Mouse (Mus musculus) testis, adult 2 months (tissue): ENCODE data around the gene Cckbr. TPM values are rescaled to one million over a fixed set of nuclear protein-coding genes. Genes with fewer than 3 reads are reported as not detected.

Experiments
- H3K27ac ChIP-seq: fragments of 200-500 bp; 2 replicates; pipeline ENCODE4 v1.5.1; 2012; ENCODE audit warnings: low read depth, low read length; ENCODE audit not compliant: control insufficient read depth, insufficient read depth
- H3K27me3 ChIP-seq: fragments of 200-500 bp; 2 replicates; pipeline ENCODE4 v1.6.1; 2012; ENCODE audit warnings: mild to moderate bottlenecking, low read length, moderate library complexity; ENCODE audit not compliant: control insufficient read depth, insufficient read depth
- H3K36me3 ChIP-seq: fragments of 200-500 bp; 2 replicates; pipeline ENCODE4 v1.6.1; 2012; ENCODE audit warnings: mild to moderate bottlenecking, low read length; ENCODE audit not compliant: control insufficient read depth, insufficient read depth
- H3K4me1 ChIP-seq: fragments of 200-500 bp; 2 replicates; pipeline ENCODE4 v1.6.1; 2012; ENCODE audit warnings: low read length; ENCODE audit not compliant: control insufficient read depth, insufficient read depth
- H3K4me3 ChIP-seq: fragments of 200-500 bp; 2 replicates; pipeline ENCODE4 v1.5.1; 2012; ENCODE audit warnings: low read depth, mild to moderate bottlenecking, low read length, moderate library complexity, mixed read lengths; ENCODE audit not compliant: control insufficient read depth
- CTCF ChIP-seq: fragments of 200-500 bp; IDR thresholded peaks from 2 replicates; pipeline ENCODE4 v1.5.1; 2012; ENCODE audit warnings: low read depth, mild to moderate bottlenecking, inconsistent platforms, low read length, moderate library complexity; ENCODE audit not compliant: control insufficient read depth, insufficient read depth, insufficient replicate concordance
- POLR2A ChIP-seq: fragments of 200-500 bp; IDR thresholded peaks from 2 replicates; pipeline ENCODE4 v1.6.1; 2012; ENCODE audit warnings: low read depth, mild to moderate bottlenecking, inconsistent platforms, low read length, moderate library complexity; ENCODE audit not compliant: control insufficient read depth
- polyA plus RNA-seq: library from polyadenylated mRNA; depleted of rRNA; stranded (reverse); fragments of >200 nt; gene quantifications from 2 replicates; pipeline ENCODE4 v1.2.3, GENCODE M21; 2012; rRNA removed

Cckbr gene
- polyA plus RNA-seq, 1 experiment: 0.07 TPM

DNA sequence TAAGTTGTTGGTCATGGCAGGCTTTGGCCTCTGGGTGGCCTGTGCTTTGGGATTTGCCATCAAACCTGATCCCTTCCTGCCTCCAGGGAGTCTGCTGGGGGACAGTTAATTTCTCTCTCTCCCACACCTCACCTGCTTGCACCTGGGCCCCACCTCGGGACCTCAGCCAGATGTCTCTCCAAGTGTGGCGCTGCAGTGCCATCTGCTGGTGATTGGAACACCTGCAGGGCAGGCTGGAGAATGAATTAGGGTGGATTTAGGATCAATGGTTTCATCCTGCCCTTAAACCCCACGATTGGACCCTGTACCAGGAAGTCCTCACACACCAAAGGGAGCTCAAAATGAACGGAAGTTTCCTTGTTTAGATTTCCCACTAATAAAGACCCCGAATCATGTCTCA, 89.6 kb downstream of the Cckbr start:
- no peaks in the 10 kb centered on the region for H3K4me1 ChIP-seq
- H3K27me3 ChIP-seq: no peaks in the 10 kb centered on the region
- TF ChIP-seq POLR2A (no peak), CTCF (peak; percentile 80)
- H3K36me3 ChIP-seq: no peaks in the 10 kb centered on the region
- H3K4me3 ChIP-seq: no peak overlapping the region
- no peak overlapping the region for H3K27ac ChIP-seq

DNA sequence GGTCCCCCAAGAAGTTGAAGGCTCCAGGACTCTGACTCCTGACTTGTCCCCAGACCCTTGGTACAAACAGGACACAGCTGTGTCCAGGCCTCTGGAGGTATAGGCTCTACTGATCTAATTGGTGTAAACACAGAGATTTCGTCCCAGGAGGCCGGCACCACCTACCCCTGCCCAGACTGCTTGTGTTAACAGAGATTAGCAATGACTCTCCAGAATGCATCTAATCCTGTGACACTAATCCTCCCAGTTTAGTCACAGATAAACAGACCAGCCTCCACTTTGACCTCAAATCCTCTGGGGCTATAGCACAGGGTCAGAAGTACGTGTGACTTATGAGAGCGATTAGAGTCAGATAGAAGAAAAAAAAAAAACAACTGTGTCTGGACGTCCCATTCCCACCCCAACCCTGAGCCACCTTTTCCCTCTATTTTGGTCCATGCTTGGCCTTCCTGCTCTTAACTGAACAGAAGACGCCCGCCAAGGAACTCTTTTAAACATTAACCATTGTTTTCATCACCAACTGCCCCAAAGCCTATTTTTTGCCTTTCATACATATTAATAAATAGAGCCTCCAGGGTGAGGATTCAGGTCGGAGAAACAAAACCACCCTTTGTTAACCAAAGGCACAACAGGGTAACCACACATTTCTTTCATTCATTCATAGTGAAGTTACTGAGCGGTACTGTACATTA, 91.3 kb downstream of the Cckbr start:
- H3K36me3 ChIP-seq: no peaks in the 10 kb centered on the region
- TF ChIP-seq POLR2A: no peak
- no peak for TF ChIP-seq CTCF

DNA sequence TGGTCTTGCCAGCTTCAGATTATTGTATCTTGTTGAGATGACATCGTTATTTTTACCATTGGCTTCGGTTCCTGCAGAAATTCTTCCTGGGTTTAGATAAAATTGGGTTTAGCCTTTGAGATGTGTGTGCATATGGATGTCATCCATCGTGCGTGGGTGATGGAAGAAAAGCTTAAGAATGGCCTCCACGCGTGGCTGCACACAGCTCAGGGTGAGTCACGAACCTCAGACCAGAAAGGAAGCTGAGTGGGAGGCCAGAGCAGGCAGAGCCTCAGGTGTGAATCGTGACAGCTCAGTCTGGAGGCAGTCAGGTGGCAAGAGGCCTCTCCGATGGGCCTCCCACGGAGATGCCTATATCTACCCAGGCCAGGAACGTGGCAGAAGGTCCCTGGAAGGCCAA, 93.8 kb downstream of the Cckbr start:
- Histone ChIP-seq H3K27me3 (no peaks in the 10 kb centered on the region), H3K27ac (no peak overlapping the region), H3K36me3 (no peaks in the 10 kb centered on the region), H3K4me3 (no peak overlapping the region), H3K4me1 (no peaks in the 10 kb centered on the region)
- TF ChIP-seq POLR2A: no peak
- no peak for TF ChIP-seq CTCF

More for the DNA sequence above, 91.3 kb downstream of the Cckbr start:
- Histone ChIP-seq H3K27ac (no peak overlapping the region), H3K27me3 (no peaks in the 10 kb centered on the region), H3K4me1 (no peaks in the 10 kb centered on the region), H3K4me3 (no peak overlapping the region)

DNA sequence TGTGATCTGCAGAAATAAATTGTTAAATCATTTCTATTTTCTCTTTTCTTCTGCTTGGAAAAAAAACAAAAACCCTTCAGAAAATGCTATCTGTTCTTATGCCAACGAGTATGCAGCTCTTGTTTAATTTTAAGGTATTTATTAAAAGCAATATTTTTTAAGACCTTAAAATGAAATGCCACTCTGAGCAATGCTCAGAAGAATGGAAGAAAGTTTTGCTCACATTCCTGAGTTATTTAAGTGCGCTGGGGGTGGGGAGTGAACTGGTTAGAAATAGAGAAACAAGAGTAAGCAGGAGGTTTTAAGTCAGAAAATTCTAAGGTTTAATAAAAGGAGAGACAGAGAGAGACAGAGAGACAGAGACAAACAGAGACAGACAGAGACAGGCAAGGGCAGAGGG, 94.2 kb downstream of the Cckbr start:
- Histone ChIP-seq H3K4me3 (no peak overlapping the region), H3K27ac (no peak overlapping the region), H3K27me3 (no peaks in the 10 kb centered on the region), H3K36me3 (no peaks in the 10 kb centered on the region), H3K4me1 (no peaks in the 10 kb centered on the region)
- TF ChIP-seq CTCF (no peak), POLR2A (no peak)

DNA sequence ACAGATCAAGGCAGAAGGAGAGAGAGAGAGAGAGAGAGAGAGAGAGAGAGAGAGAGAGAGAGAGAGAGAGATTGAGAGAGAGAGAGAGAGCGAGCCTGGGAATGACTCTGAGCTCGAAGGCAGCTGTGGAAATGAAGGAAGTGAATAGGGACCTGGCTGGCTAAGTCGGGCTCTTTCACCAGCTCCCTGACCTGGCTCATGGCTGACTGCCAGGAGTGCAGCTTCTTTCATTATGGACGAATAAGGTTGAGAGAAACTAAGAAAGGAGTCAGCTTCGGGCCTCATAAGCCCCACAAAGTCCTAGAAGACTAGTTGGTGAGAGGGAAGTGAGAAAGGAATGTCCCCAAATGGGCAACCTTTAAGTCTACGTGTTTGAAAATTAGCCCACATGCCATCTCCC, 94.7 kb downstream of the Cckbr start:
- no peaks in the 10 kb centered on the region for H3K36me3 ChIP-seq
- no peak for TF ChIP-seq CTCF
- TF ChIP-seq POLR2A: no peak
- H3K27ac ChIP-seq: no peak overlapping the region
- no peaks in the 10 kb centered on the region for H3K4me1 ChIP-seq
- H3K4me3 ChIP-seq: no peak overlapping the region
- H3K27me3 ChIP-seq: no peaks in the 10 kb centered on the region

Other genes starting within 250 kb of the Cckbr start
- not detected in 2 replicates for gene Olfr685, start 239.7 kb upstream of the Cckbr start, polyA plus RNA-seq
- not detected in 2 replicates for gene Olfr686, start 218.2 kb upstream of the Cckbr start, polyA plus RNA-seq
- gene Olfr688, start 137.6 kb upstream of the Cckbr start, polyA plus RNA-seq: not detected in 2 replicates
- not detected in 2 replicates for gene Olfr689, start 114.6 kb upstream of the Cckbr start, polyA plus RNA-seq
- 0.21 and 0.71 TPM in 2 replicates for gene Olfr690, start 91.6 kb upstream of the Cckbr start, polyA plus RNA-seq
- 0.82 and 0.93 TPM in 2 replicates for gene Olfr691, start 83.5 kb upstream of the Cckbr start, polyA plus RNA-seq
- not detected in 2 replicates for gene Olfr692, start 57.5 kb upstream of the Cckbr start, polyA plus RNA-seq
- 188 and 217 TPM in 2 replicates for gene Gm5901, start 50.7 kb upstream of the Cckbr start, polyA plus RNA-seq
- gene Fam160a2, start 25.7 kb upstream of the Cckbr start, polyA plus RNA-seq: 73.7 and 76.9 TPM in 2 replicates
- gene Cnga4, start 21.2 kb upstream of the Cckbr start, polyA plus RNA-seq: 7.9 and 8.3 TPM in 2 replicates
- 2.0 and 4.9 TPM in 2 replicates for gene Cavin3, start 56.6 kb downstream of the Cckbr start, polyA plus RNA-seq
- gene Smpd1, start 128.6 kb downstream of the Cckbr start, polyA plus RNA-seq: 3.9 and 4.0 TPM in 2 replicates
- gene Apbb1, start 155.9 kb downstream of the Cckbr start, polyA plus RNA-seq: 33.9 and 37.4 TPM in 2 replicates
- 0.30 and 0.36 TPM in 2 replicates for gene Hpx, start 174.4 kb downstream of the Cckbr start, polyA plus RNA-seq
- gene Trim3, start 207.8 kb downstream of the Cckbr start, polyA plus RNA-seq: 4.6 and 5.1 TPM in 2 replicates
- gene Timm10b, start 214.3 kb downstream of the Cckbr start, polyA plus RNA-seq: 73.6 and 76.1 TPM in 2 replicates
- 12.4 and 12.5 TPM in 2 replicates for gene Arfip2, start 214.7 kb downstream of the Cckbr start, polyA plus RNA-seq
- 52.1 and 76.2 TPM in 2 replicates for gene Gm45799, start 214.8 kb downstream of the Cckbr start, polyA plus RNA-seq
- gene Dnhd1, start 225.1 kb downstream of the Cckbr start, polyA plus RNA-seq: 31.7 and 31.9 TPM in 2 replicates